Mouse (Mus musculus): ENCODE measurements around the gene Prdm11. TPM values are rescaled to one million over a fixed set of nuclear protein-coding genes. Genes with fewer than 3 reads are reported as not detected.

Gene Prdm11
- polyA plus RNA-seq, 1 experiment from 2014 or later, result 7.1 TPM

GRCm38 (mm10) chr2:93027713-93028112 lies 18.3 kb downstream of the Prdm11 start:
- H3K27me3 ChIP-seq, result no peaks in the 10 kb centered on the region
- H3K9ac ChIP-seq, result no peak overlapping the region
- no peak overlapping the region for H3K4me2 ChIP-seq
- H3K4me3 ChIP-seq (replicated peaks), result no peak overlapping the region
- H3K9me3 ChIP-seq (replicated peaks), result peaks cover 6% of the 10 kb centered on the region; the same call in 1 of the 2 replicates
- H3K4me1 ChIP-seq, result peaks cover 59% of the 10 kb centered on the region
- 80% methylated on average over 7 of the region's 7 CpGs for WGBS
- ATAC-seq (replicated peaks; ENCODE audit: low FRiP score), result no peak
- H3K36me3 ChIP-seq, result peaks cover 14% of the 10 kb centered on the region
- H3K27ac ChIP-seq, result no peak overlapping the region

- no peak overlapping the region for H3K27ac ChIP-seq
- no peak overlapping the region for H3K4me3 ChIP-seq (replicated peaks)
- peaks cover 26% of the 10 kb centered on the region for H3K4me1 ChIP-seq
- H3K9me3 ChIP-seq (replicated peaks), result peaks cover 9% of the 10 kb centered on the region; the same call in 1 of the 2 replicates
- ATAC-seq (replicated peaks; ENCODE audit: low FRiP score), result no peak
- no peak overlapping the region for H3K9ac ChIP-seq
- H3K27me3 ChIP-seq, result no peaks in the 10 kb centered on the region
- no peak overlapping the region for H3K4me2 ChIP-seq
- WGBS, result 77% methylated on average over 3 of the region's 3 CpGs
- peaks cover 19% of the 10 kb centered on the region for H3K36me3 ChIP-seq
Measured at GRCm38 (mm10) chr2:93024431-93024830, 21.5 kb downstream of the Prdm11 start.

GRCm38 (mm10) chr2:93018854-93019253 lies 27.1 kb downstream of the Prdm11 start:
- Histone ChIP-seq H3K27ac (peak overlapping the region; percentile 28), H3K9me3 (replicated peaks) (peaks cover 9% of the 10 kb centered on the region; the same call in 1 of the 2 replicates), H3K36me3 (peaks cover 17% of the 10 kb centered on the region), H3K4me1 (peaks cover 35% of the 10 kb centered on the region), H3K4me2 (no peak overlapping the region), H3K27me3 (no peaks in the 10 kb centered on the region), H3K9ac (0 out of 2 replicates have a peak overlapping the region, but pooled peaks have one; percentile 19), H3K4me3 (replicated peaks) (no peak overlapping the region)
- 72% methylated on average over 5 of the region's 5 CpGs for WGBS
- no peak for ATAC-seq (replicated peaks; ENCODE audit: low FRiP score)

DNA sequence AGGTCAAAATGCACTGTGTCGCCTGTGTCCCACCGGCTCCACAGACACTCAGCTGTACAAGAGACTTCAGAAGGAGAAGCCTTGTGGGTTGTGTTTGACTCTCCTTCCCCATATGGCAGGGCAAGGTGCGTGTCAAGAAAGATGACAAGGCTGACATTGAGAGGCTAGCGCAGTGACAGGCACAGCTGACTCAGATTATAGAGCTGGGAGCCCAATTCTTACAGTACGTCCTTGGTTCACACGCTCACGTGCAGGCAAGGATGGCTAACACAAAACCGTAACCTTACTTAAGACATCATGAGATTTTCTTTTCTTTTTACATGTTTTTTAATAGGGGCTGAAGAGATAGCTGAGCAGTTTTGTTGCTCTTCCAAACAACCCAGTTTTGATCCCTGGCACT lies 28.8 kb downstream of the Prdm11 start:
- 91% methylated on average over 8 of the region's 8 CpGs for WGBS
- H3K4me1 ChIP-seq, result peaks cover 51% of the 10 kb centered on the region
- no peak overlapping the region for H3K4me2 ChIP-seq
- H3K27me3 ChIP-seq, result no peaks in the 10 kb centered on the region
- H3K4me3 ChIP-seq (replicated peaks), result no peak overlapping the region
- H3K36me3 ChIP-seq, result peaks cover 7% of the 10 kb centered on the region
- H3K9me3 ChIP-seq (replicated peaks), result no peaks in the 10 kb centered on the region
- no peak overlapping the region for H3K27ac ChIP-seq
- no peak overlapping the region for H3K9ac ChIP-seq
- no peak for ATAC-seq (replicated peaks; ENCODE audit: low FRiP score)

DNA sequence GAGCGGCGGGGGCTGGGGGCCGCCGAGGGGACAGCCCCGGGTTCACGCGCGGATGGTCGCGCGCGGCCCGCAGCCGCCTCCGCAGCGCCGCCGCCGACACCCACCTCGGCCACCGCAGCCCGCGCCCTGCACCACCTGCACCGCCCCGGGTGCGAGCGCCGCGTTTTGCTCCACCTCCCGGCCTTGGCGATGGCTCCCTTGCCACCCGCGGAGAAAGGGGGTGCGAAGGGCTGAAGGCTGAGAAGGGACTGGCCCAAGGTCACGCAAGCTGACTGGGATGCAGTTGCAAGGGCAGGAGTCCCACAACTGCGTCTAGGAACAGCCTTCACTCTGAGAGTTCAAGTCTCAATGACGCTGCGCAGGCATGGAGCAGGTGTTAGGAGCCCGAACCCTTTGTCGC lies 30.9 kb downstream of the Prdm11 start:
- Histone ChIP-seq H3K4me2 (peak overlapping the region; percentile 95), H3K36me3 (peaks cover 19% of the 10 kb centered on the region)

GRCm38 (mm10) chr2:93014093-93014937 lies 31.7 kb downstream of the Prdm11 start:
- peak overlapping the region; percentile 95 for H3K4me2 ChIP-seq
- H3K4me1 ChIP-seq, result peaks cover 51% of the 10 kb centered on the region
- peak overlapping the region; percentile 59 for H3K4me3 ChIP-seq (replicated peaks)
- H3K9me3 ChIP-seq (replicated peaks), result no peaks in the 10 kb centered on the region
- H3K36me3 ChIP-seq, result peaks cover 20% of the 10 kb centered on the region
- WGBS, result 1% methylated on average over 43 of the region's 50 CpGs
- H3K9ac ChIP-seq, result peak overlapping the region; percentile 58
- H3K27ac ChIP-seq, result peak overlapping the region; percentile 98
- ATAC-seq (replicated peaks; ENCODE audit: low FRiP score), result peak; percentile 85
- H3K27me3 ChIP-seq, result no peaks in the 10 kb centered on the region

More for the DNA sequence above, 30.9 kb downstream of the Prdm11 start:
- peak overlapping the region; percentile 58 for H3K9ac ChIP-seq
- H3K27me3 ChIP-seq, result no peaks in the 10 kb centered on the region
- ATAC-seq (replicated peaks; ENCODE audit: low FRiP score), result peak; percentile 10; the same call in 1 of the 2 replicates
- peaks cover 51% of the 10 kb centered on the region for H3K4me1 ChIP-seq
- no peaks in the 10 kb centered on the region for H3K9me3 ChIP-seq (replicated peaks)
- peak overlapping the region; percentile 59 for H3K4me3 ChIP-seq (replicated peaks)
- WGBS, result 2% methylated on average over 37 of the region's 40 CpGs
- H3K27ac ChIP-seq, result peak overlapping the region; percentile 98

DNA sequence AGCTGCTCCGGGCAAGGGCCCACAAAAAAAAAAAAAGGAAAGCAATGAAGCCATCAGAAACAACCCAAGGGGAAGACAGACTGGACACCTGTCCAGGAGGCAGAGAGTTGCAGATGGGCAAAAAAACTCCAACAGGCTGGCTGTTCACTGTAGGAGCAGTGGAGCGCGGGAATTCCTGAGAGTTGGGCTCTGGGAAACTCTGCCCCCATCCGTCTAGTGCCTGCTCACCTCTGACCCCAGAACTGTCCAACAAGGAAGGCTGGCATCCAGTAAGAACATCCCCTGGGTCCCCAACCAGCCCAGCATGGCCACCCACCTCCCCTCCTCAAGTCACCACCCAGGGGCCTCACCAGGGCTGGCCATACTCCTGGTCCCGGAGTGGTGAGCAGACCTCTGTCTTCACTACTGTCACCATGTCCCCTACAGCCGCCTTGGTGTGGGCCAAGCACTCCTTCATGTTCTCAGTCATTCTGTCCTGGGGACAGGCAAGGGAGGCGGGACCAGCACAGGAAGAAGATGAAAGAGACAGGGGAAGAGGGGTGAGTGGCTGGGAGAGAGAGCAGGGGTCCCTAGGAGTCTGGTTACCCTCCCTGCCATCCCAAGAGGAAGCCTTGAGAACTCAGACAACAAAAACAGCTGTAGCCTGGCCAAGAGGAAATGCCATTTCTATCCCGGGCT lies 32.4 kb downstream of the Prdm11 start:
- Histone ChIP-seq H3K36me3 (peaks cover 27% of the 10 kb centered on the region), H3K4me3 (replicated peaks) (peak overlapping the region; percentile 59), H3K9me3 (replicated peaks) (no peaks in the 10 kb centered on the region), H3K27me3 (no peaks in the 10 kb centered on the region), H3K4me1 (peaks cover 45% of the 10 kb centered on the region), H3K4me2 (peak overlapping the region; percentile 95), H3K27ac (peak overlapping the region; percentile 98), H3K9ac (peak overlapping the region; percentile 58; the same call in 1 of the 2 replicates)
- ATAC-seq (replicated peaks; ENCODE audit: low FRiP score), result peak; percentile 40
- WGBS, result 35% methylated on average over 8 of the region's 8 CpGs

GRCm38 (mm10) chr2:93012976-93013375 lies 33.0 kb downstream of the Prdm11 start:
- no peaks in the 10 kb centered on the region for H3K9me3 ChIP-seq (replicated peaks)
- H3K27ac ChIP-seq, result peak overlapping the region; percentile 98
- 83% methylated on average over 3 of the region's 3 CpGs for WGBS
- H3K4me3 ChIP-seq (replicated peaks), result 0 out of 2 replicates have a peak overlapping the region, but pooled peaks have one; percentile 59
- peaks cover 43% of the 10 kb centered on the region for H3K4me1 ChIP-seq
- H3K27me3 ChIP-seq, result no peaks in the 10 kb centered on the region
- H3K36me3 ChIP-seq, result peaks cover 33% of the 10 kb centered on the region
- ATAC-seq (replicated peaks; ENCODE audit: low FRiP score), result no peak
- H3K4me2 ChIP-seq, result peak overlapping the region; percentile 95
- no peak overlapping the region for H3K9ac ChIP-seq

GRCm38 (mm10) chr2:93011933-93012332 lies 34.0 kb downstream of the Prdm11 start:
- Histone ChIP-seq H3K4me2 (no peak overlapping the region), H3K36me3 (peaks cover 36% of the 10 kb centered on the region), H3K4me3 (replicated peaks) (no peak overlapping the region), H3K4me1 (peaks cover 40% of the 10 kb centered on the region), H3K9ac (no peak overlapping the region), H3K9me3 (replicated peaks) (no peaks in the 10 kb centered on the region), H3K27ac (no peak overlapping the region), H3K27me3 (no peaks in the 10 kb centered on the region)
- no peak for ATAC-seq (replicated peaks; ENCODE audit: low FRiP score)
- WGBS, result 83% methylated on average over 9 of the region's 9 CpGs

DNA sequence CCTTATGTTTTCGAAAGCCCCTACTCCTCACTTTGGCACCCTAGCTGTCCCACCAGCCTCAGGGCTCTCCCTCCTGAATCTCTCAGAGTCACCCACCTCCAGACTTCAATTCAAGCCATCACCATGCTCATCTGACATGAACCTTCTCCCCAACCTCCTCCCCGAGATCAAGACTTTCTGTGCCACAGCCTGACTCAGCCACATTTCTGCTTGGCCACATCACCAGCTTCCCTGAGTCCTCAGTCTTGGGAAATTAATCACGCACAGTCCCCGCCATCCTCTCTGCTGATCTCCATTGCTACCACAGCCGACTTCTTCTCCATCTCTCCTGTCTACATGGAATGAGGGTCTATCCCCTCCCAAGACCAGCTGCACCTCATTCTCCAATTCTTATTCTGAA lies 34.5 kb downstream of the Prdm11 start:
- Histone ChIP-seq H3K36me3 (peaks cover 36% of the 10 kb centered on the region), H3K4me3 (replicated peaks) (no peak overlapping the region), H3K9me3 (replicated peaks) (no peaks in the 10 kb centered on the region), H3K27me3 (no peaks in the 10 kb centered on the region), H3K9ac (no peak overlapping the region), H3K27ac (no peak overlapping the region), H3K4me2 (no peak overlapping the region), H3K4me1 (peaks cover 37% of the 10 kb centered on the region)
- no peak for ATAC-seq (replicated peaks; ENCODE audit: low FRiP score)
- 95% methylated on average over 5 of the region's 5 CpGs for WGBS

- Histone ChIP-seq H3K36me3 (peaks cover 48% of the 10 kb centered on the region), H3K9me3 (replicated peaks) (no peaks in the 10 kb centered on the region), H3K27ac (no peak overlapping the region), H3K27me3 (no peaks in the 10 kb centered on the region), H3K9ac (no peak overlapping the region), H3K4me3 (replicated peaks) (no peak overlapping the region), H3K4me1 (peaks cover 16% of the 10 kb centered on the region), H3K4me2 (no peak overlapping the region)
- WGBS, result 92% methylated on average over 3 of the region's 3 CpGs
- no peak for ATAC-seq (replicated peaks; ENCODE audit: low FRiP score)
Measured at GRCm38 (mm10) chr2:93007967-93008685, 37.8 kb downstream of the Prdm11 start.
